Mouse (Mus musculus): ENCODE data around the gene Gucy2g.

DNA sequence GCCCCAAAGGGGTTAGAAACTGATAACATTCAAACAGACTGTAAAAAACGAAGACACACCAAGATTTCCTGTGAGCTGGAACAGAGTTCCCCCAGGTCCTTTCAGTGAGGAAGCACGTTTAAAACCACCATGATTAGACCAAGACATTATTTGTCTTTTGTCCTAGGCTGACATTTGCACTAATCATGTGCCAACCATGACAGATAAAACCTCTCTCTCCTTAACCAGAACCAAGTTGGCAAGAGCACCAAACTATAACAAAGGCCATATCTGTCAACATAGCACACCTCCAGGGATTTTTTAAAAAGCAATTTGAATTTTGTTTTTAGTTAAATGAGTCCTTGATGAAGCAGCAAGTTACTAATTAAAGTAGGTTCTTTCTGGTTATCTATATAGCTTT, 73.3 kb downstream of the Gucy2g start:
- TF ChIP-seq CTCF (IDR thresholded peaks at IDR 0.05; ENCODE audit: insufficient read depth, low read length) (no peak), POLR2A (IDR thresholded peaks at IDR 0.05; ENCODE audit: borderline replicate concordance, extremely low read depth, low read depth, low read length) (no peak)

Data from lung, adult 2 months (tissue).